Mouse (Mus musculus): ENCODE measurements at regions not wholly inside any gene's neighbourhood (a gene's known extent, or its start where the extent isn't known, plus 50 kb on each side); places are given as distances from the start of the nearest gene placed in this dataset.

GRCm38 (mm10) chr1:193870731-193871130, 500.6 kb upstream of the Camk1g start:
- no peak for DNase-seq (ENCODE audit: low read depth, low spot score)
- 53% methylated on average over 2 of the region's 2 CpGs for WGBS

DNA sequence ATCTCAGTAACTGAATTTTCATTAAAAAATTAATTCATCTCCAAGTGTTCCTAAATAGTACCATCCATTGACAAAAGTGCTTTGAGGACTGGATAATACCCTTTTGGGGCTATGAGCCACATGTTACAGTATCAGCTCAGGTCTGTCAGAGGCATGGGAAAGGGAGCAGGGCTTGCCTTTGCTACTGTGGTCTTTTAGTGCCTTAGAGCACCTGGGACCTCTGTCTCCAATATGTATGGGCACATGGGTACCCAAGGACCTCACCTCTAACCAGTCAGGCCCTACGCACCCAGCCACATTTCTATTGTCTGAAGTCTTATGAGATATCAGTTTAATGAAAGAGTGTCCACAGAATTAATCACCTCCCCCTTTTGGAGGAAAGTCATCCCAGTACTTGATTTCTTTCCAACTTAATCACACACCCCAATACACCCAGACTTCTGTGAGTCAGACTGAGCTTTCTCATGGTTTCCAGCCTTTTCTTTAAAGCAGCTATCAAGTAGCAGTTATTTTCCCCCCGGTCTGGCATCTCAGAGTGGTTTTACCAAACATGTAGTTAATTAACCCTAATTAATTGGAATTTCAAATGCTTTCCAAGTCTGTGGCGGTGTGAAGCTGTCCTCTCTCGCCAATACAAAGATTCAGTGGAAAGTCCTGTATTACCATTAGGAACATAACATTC, 498.7 kb upstream of the Camk1g start:
- WGBS = 89% methylated on average over 4 of the region's 4 CpGs
- no peak for DNase-seq (ENCODE audit: low read depth, low spot score)

DNA sequence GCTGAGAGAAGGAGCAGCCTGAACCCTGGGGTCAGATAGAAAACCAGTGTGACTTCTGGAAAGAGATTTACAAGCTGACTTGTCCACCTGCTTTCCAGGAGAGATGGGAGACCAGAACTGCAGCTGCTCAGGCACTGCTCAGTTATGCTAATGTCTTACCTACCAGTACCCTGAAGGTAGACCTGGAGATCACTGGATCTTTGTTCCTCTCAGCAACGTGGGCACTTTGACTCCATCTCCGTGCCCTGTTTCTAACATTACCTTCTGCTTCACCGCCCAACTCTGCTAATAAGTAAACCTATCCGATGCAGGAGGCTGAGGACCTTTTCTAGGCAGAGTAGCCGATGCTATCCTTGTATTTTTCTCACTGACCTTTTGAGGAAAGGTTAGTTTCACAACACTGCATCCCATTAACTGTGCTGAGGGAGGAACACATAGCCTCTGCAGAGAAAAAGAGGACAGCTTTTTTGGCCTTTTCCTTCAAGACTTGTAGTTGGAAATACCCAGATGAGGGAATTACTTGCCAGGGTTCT, 490.7 kb upstream of the Camk1g start:
- 75% methylated on average over 5 of the region's 5 CpGs for WGBS
- DNase-seq (ENCODE audit: low read depth, low spot score) = no peak

DNA sequence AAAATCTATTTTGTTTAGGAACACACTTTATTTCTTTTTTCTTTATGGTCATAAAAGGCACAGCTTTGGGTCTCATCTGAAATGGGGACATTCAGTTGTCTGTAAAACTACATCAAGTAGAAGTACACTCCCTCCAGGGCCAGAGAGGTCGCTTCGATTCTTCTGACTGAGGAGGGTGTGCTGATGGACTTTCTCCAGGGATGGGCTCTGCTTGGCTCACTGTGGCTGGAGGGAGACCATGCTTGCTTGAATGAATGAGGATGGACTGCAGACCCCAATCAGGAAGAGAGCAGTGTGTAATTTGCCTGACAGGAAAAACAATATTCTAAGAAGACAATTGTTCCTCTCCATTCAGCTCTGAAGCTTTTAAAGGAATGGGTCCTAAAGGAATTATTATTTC, 490.3 kb upstream of the Camk1g start:
- no peak for DNase-seq (ENCODE audit: low read depth, low spot score)
- 33% methylated on average over 2 of the region's 2 CpGs for WGBS

- DNase-seq (ENCODE audit: low read depth, low spot score) = no peak
- WGBS = 42% methylated on average over 10 of the region's 10 CpGs
Observed at GRCm38 (mm10) chr1:193859257-193860125, 489.4 kb upstream of the Camk1g start.

DNA sequence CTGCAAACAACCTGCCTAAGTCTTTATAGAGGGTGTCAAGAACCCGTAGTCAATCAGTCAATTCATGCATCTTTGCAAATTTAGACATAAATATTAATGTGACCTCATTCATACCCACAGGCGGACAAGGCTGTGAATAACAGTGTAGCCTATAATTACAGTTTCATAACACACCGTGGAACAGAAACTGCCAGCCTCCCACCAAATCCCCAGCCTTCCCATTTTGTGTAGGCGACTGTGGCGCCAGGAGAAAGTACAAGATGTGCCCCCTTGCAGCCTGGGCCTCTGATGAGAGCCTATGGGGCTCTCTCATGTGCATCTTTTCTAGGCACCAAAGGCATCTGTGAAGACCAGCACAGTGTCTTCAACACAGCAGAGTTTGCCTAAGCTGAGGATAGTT, 477.8 kb upstream of the Camk1g start:
- WGBS = 80% methylated on average over 5 of the region's 5 CpGs
- no peak for DNase-seq (ENCODE audit: low read depth, low spot score)

GRCm38 (mm10) chr1:193844868-193845267, 474.8 kb upstream of the Camk1g start:
- DNase-seq (ENCODE audit: low read depth, low spot score) = no peak

- 29% methylated on average over 1 of the region's 1 CpGs for WGBS
- no peak for DNase-seq (ENCODE audit: low read depth, low spot score)
Observed at GRCm38 (mm10) chr1:193844461-193844860, 474.4 kb upstream of the Camk1g start.

DNA sequence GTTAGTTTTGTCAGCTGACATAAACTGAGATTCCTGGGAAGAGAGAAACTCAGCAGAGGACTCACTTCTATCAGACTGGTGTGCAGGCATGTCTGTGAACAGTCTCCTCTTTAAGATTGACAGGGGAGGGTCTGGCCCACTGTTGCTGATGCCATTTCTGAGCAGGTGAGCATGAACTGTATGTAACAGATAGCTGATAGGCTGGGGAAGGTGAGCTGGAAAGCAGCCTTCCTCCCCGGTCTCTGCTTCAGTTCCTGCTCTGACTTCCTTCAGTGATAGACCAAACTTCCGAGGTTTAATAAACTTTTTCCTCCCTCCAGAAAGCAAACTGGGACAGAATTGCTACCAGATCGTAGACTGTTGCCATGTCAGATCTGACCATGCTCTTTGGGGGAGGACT, 430.9 kb upstream of the Camk1g start:
- no peak for DNase-seq (ENCODE audit: low read depth, low spot score)
- 48% methylated on average over 3 of the region's 3 CpGs for WGBS

- DNase-seq (ENCODE audit: low read depth, low spot score) = no peak
- 70% methylated on average over 2 of the region's 2 CpGs for WGBS
Observed at GRCm38 (mm10) chr1:193790579-193790978, 420.5 kb upstream of the Camk1g start.

DNA sequence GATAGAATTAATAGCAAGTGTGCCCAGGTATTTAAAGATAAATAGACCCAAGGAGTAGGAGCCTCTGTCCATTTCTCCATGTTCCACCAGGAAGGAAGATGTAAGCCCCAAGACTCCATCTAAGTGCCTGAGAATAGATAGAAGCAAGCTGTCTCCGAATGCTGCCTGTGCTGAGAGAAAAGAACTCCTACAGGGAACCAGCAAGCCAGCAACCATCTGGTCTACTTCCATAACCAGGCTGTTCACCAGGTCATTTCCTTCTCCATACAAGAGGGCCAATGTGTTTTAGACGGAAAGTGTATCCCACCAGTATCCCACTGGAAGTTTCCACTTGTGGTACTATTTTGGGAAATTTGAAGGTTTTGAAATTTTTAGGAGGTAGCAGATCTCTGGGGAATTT, 418.4 kb upstream of the Camk1g start:
- WGBS = 70% methylated on average over 2 of the region's 2 CpGs
- DNase-seq (ENCODE audit: low read depth, low spot score) = no peak

GRCm38 (mm10) chr1:193787417-193787816, 417.3 kb upstream of the Camk1g start:
- no peak for DNase-seq (ENCODE audit: low read depth, low spot score)
- WGBS = 75% methylated on average over 1 of the region's 1 CpGs

- no peak for DNase-seq (ENCODE audit: low read depth, low spot score)
- WGBS = 59% methylated on average over 1 of the region's 1 CpGs
Observed at GRCm38 (mm10) chr1:193784966-193785365, 414.9 kb upstream of the Camk1g start.

DNA sequence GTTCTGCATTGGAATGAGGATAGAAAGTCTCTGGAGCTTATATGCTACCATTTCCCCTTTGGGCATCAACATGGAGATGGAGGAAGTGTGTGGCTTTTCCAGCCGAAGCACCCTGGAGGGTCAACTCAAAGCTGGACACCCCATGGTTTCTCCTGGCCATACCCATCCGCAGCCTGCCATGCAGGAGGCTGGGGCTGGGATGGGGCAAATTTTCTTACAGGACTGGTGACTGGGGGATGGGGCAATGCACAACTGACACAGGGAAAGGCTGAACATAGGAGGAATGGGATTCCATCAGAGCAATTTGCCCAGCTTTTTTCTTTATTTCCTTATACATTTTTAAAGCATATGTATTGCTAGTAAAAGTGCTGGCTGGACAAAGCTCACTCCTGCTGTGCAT, 414.4 kb upstream of the Camk1g start:
- no peak for DNase-seq (ENCODE audit: low read depth, low spot score)
- 82% methylated on average over 2 of the region's 2 CpGs for WGBS

DNA sequence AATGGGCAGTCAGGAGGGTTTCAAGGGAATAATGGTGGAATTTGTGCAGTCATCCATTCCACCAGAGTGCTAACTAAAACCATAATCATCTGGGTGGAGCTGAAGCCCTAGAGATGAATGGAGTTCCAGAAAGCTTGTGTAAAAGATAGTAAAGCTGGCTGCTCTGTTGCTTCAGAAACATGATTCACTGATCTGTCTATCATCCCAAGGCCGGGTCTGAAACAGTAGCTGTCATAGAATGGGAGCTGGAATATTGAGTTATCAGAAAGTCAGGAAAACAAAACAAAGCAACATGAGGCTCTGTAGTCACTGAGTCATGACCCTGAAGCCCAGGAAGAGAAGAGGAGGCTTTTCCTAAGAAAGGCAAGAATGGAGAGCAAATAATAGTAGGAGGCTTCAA, 408.1 kb upstream of the Camk1g start:
- DNase-seq (ENCODE audit: low read depth, low spot score) = no peak
- WGBS = 82% methylated on average over 1 of the region's 1 CpGs

- DNase-seq (ENCODE audit: low read depth, low spot score) = no peak
- WGBS = 64% methylated on average over 4 of the region's 4 CpGs
Observed at GRCm38 (mm10) chr1:193769546-193769945, 399.4 kb upstream of the Camk1g start.

- DNase-seq (ENCODE audit: low read depth, low spot score) = no peak
Observed at GRCm38 (mm10) chr1:193764103-193764502, 394.0 kb upstream of the Camk1g start.

- DNase-seq (ENCODE audit: low read depth, low spot score) = no peak
- WGBS = 55% methylated on average over 4 of the region's 4 CpGs
Observed at GRCm38 (mm10) chr1:193751819-193752251, 381.7 kb upstream of the Camk1g start.

DNA sequence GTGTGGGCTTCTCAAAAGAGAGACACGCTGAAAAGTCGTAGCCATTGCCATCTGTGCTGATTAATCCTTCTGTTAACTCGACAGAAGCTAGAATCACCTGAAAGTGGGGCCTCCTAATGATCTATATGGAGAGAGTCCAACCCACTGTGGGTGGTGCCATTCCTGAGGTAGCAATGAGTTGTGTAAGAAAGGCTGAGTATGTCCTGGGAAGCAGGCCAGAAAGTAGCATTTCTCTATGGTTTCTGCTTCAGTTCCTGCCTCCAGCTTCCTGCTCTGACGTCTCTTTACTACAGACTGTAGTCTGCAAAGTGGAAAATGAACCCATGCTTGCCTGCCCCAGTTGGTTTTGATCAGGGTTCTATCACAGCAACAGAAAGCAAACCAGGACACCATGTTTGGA, 380.8 kb upstream of the Camk1g start:
- 57% methylated on average over 4 of the region's 4 CpGs for WGBS
- DNase-seq (ENCODE audit: low read depth, low spot score) = no peak

DNA sequence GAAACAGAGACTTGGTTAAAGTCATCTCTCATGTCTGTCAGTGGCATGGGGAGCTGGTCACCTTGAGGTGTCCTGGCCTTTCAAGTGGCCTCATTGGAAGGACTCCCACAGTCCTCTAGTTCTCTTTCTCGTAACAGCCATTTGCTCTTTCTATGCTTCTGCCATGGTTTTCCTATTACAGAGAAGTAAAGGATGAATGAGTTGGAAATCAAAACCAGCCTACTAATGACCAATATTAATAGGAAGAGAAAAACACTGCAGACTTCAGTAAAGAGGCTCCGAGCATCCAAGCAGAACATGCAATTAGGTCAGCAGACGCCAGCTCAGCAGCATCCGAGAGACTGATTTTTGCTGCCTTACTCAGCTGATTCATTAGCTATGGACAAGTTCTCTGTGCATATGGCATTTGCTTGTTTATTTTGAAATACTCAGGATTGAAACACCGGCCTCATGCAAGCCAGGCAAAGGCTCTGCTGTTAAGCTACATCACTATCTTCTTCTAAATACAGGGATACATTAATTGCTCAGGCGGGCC, 377.4 kb upstream of the Camk1g start:
- WGBS = 85% methylated on average over 6 of the region's 6 CpGs
- no peak for DNase-seq (ENCODE audit: low read depth, low spot score)

DNA sequence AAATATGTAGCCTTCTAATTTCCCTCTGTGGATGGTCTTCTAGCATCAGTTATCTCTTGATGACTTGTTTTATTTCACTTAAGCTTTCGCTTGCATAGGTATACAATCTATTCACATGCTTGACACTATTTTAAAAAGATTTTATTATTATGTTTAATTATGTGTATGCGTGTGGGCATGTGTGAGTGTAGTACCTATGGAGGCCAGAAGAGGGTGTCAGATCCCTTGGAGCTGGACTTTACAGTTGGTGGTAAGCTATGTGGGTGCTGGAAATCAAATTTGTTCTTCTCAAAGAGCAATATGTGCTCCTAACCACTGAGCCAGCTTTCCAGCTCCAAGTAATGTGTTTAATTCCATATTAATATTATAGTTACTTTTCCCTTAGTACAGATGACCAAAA, 372.6 kb upstream of the Camk1g start:
- WGBS = 89% methylated on average over 2 of the region's 2 CpGs
- no peak for DNase-seq (ENCODE audit: low read depth, low spot score)

Data from large intestine, adult 2 months (tissue).